Mouse (Mus musculus) liver, embryonic 12.5 days (tissue): Measurements from ENCODE around the gene Krt32. TPM values are rescaled to one million over a fixed set of nuclear protein-coding genes. Genes with fewer than 3 reads are reported as not detected.

Experiments
- ATAC-seq: fragments of 200-750 bp; cut with Nextera tagmentation; 2 replicates; pipeline ENCODE4 v1.8.0; 2017; ENCODE audit warnings: moderate number of reproducible peaks, mild to moderate bottlenecking, moderate library complexity
- H3K27ac ChIP-seq: fragments of 300-500 bp; sonication (generic); 2 replicates; pipeline ENCODE4 v1.5.1; 2016; ENCODE audit warnings: mild to moderate bottlenecking
- H3K27me3 ChIP-seq: fragments of 300-500 bp; sonication (generic); replicated peaks from 2 replicates; pipeline ENCODE4 v1.6.1; 2016; ENCODE audit warnings: mild to moderate bottlenecking, moderate library complexity
- H3K36me3 ChIP-seq: fragments of 300-500 bp; sonication (generic); 2 replicates; pipeline ENCODE4 v1.6.1; 2016; ENCODE audit warnings: mild to moderate bottlenecking, moderate library complexity
- H3K4me1 ChIP-seq: fragments of 300-500 bp; sonication (generic); 2 replicates; pipeline ENCODE4 v1.6.1; 2016
- H3K4me2 ChIP-seq: fragments of 300-500 bp; sonication (generic); 2 replicates; pipeline ENCODE4 v1.6.1; 2016; ENCODE audit warnings: mild to moderate bottlenecking, moderate library complexity
- H3K4me3 ChIP-seq: fragments of 300-500 bp; sonication (generic); 2 replicates; pipeline ENCODE4 v1.5.1; 2016; ENCODE audit warnings: mild to moderate bottlenecking, moderate library complexity
- H3K9ac ChIP-seq: fragments of 300-500 bp; sonication (generic); 2 replicates; pipeline ENCODE4 v1.6.1; 2016; ENCODE audit warnings: mild to moderate bottlenecking, moderate library complexity
- H3K9me3 ChIP-seq: fragments of 300-500 bp; sonication (generic); replicated peaks from 2 replicates; pipeline ENCODE4 v1.6.1; 2016; ENCODE audit warnings: mild to moderate bottlenecking, moderate library complexity
- WGBS: fragments of 180-500 bp; shearing (Covaris S2); methylation state at CpG from one replicate; pipeline ENCODE4 v1.1.7; 2016; ENCODE audit not compliant: insufficient replicate concordance; 5-methylcytosine and 5-hydroxymethylcytosine counted together
- polyA plus RNA-seq: library from polyadenylated mRNA; unstranded; fragments of >200 nt; fragmentation: Nextera tagmentation; extraction: Ambion mirVana; gene quantifications from 2 replicates; pipeline ENCODE4 v1.2.1, GENCODE M21; 2016

Gene Krt32
- polyA plus RNA-seq, 1 experiment from 2014 or later = not detected

DNA sequence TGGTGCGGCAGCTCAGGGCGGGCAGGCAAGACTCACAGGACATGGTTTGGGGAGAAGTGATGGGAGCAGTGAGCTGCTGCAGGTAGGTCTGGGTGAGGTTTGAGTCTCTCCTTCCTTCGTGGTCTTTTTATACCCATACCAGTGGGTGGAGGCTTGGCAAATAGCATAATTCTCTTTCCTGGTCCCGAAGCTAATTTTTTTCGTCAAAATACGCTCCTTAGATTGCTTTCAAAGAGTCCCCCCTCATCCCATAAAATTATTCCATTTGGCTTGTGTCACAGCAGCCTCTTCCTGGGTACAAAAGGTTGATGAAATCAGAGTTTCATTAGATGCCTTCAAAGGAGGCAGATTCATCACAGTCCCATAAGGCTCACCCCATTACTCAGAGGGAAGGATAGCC, 46.6 kb downstream of the Krt32 start, which contains the start of gene Krt34:
Gene Krt34, minus strand, starts transcription at position 101 of the 400 bp plus-strand sequence.
- 72% methylated on average over 6 of the region's 6 CpGs for WGBS
- Histone ChIP-seq H3K27ac (no peak within 1 kb of the TSS), H3K27me3 (no peaks in the 10 kb centered on the region), H3K36me3 (no peaks in the 10 kb centered on the region), H3K9me3 (no peaks in the 10 kb centered on the region), H3K9ac (no peak within 1 kb of the TSS), H3K4me1 (no peaks in the 10 kb centered on the region), H3K4me2 (no peak within 1 kb of the TSS), H3K4me3 (no peak within 1 kb of the TSS)
- ATAC-seq = no peak

Other genes with a start within 250 kb of the Krt32 start
- gene Krtap4-16, start 236.6 kb downstream of the Krt32 start, polyA plus RNA-seq = not detected in 2 replicates
- not detected in 2 replicates for gene Gm11568, start 230.3 kb downstream of the Krt32 start, polyA plus RNA-seq
- not detected in 2 replicates for gene Gm11559, start 223.8 kb downstream of the Krt32 start, polyA plus RNA-seq
- gene Krtap9-1, start 214.8 kb downstream of the Krt32 start, polyA plus RNA-seq = not detected in 2 replicates
- not detected in 2 replicates for gene Gm11567, start 209.0 kb downstream of the Krt32 start, polyA plus RNA-seq
- gene Krtap31-1, start 180.3 kb downstream of the Krt32 start, polyA plus RNA-seq = not detected in 2 replicates
- gene Gm11565, start 173.5 kb downstream of the Krt32 start, polyA plus RNA-seq = not detected in 2 replicates
- gene Krtap31-2, start 151.9 kb downstream of the Krt32 start, polyA plus RNA-seq = not detected in 2 replicates
- not detected in 2 replicates for gene Krtap9-5, start 139.8 kb downstream of the Krt32 start, polyA plus RNA-seq
- gene Krtap29-1, start 109.2 kb downstream of the Krt32 start, polyA plus RNA-seq = not detected in 2 replicates
- gene Krtap16-1, start 101.6 kb downstream of the Krt32 start, polyA plus RNA-seq = not detected in 2 replicates
- gene Krtap17-1, start 94.2 kb downstream of the Krt32 start, polyA plus RNA-seq = not detected in 2 replicates
- gene Krt33a, start 72.0 kb downstream of the Krt32 start, polyA plus RNA-seq = not detected in 2 replicates
- not detected in 2 replicates for gene Krt33b, start 58.4 kb downstream of the Krt32 start, polyA plus RNA-seq
- not detected in 2 replicates for gene Krt34, start 46.7 kb downstream of the Krt32 start, polyA plus RNA-seq
- not detected in 2 replicates for gene Krt31, start 37.7 kb downstream of the Krt32 start, polyA plus RNA-seq
- gene Krt35, start 8.0 kb upstream of the Krt32 start, polyA plus RNA-seq = not detected in 2 replicates
- gene Krt36, start 17.4 kb upstream of the Krt32 start, polyA plus RNA-seq = not detected in 2 replicates
- not detected in 2 replicates for gene Krt13, start 33.3 kb upstream of the Krt32 start, polyA plus RNA-seq
- gene Krt15, start 47.7 kb upstream of the Krt32 start, polyA plus RNA-seq = 0.28 and 0.36 TPM in 2 replicates
- gene Krt19, start 60.4 kb upstream of the Krt32 start, polyA plus RNA-seq = 4.0 and 6.7 TPM in 2 replicates
- not detected in 2 replicates for gene Krt9, start 105.0 kb upstream of the Krt32 start, polyA plus RNA-seq
- 1.1 and 1.7 TPM in 2 replicates for gene Krt14, start 119.3 kb upstream of the Krt32 start, polyA plus RNA-seq
- gene Krt16, start 160.7 kb upstream of the Krt32 start, polyA plus RNA-seq = not detected in 2 replicates
- gene Krt17, start 172.8 kb upstream of the Krt32 start, polyA plus RNA-seq = 0.27 and 0.30 TPM in 2 replicates
- not detected in 2 replicates for gene Krt42, start 181.6 kb upstream of the Krt32 start, polyA plus RNA-seq
- gene Eif1, start 231.7 kb upstream of the Krt32 start, polyA plus RNA-seq = 1,823 and 1,858 TPM in 2 replicates
- not detected in 2 replicates for gene Gast, start 246.2 kb upstream of the Krt32 start, polyA plus RNA-seq